Mouse (Mus musculus): ENCODE data around the gene 2810459M11Rik. TPM values are rescaled to one million over a fixed set of nuclear protein-coding genes. Genes with fewer than 3 reads are reported as not detected.
"Not testable (repeated sequence)": the region's sequence is repeated elsewhere in the genome, so short reads cannot be mapped to it uniquely, and the experiment has no call there.

2810459M11Rik gene
- total and polyA plus RNA-seq, 2 experiments from 2014 or later: not detected

DNA sequence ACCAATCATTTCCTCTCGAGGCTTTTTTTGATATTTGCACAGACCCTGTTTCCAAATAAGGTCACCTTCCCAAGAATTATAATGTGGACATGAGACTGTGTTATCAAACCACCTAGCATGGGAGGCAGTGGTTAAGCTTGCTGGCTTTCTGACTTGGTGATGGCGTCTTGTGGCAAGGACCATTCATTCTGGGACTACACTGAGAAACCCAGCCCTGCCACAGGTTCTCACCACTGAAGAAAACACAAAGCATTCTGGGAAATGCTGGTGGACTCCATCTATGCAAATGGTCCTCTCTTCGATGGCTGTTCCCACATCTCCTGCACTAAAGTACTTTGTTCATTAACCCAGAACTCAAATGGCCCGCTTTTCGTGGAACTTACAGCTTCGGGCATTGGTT is 39.6 kb upstream of the 2810459M11Rik start:
- DNase-seq (ENCODE audit: low spot score) (no peak), ATAC-seq (ENCODE audit: insufficient read depth, low read depth) (no peak)
- no peak overlapping the region for H3K9ac ChIP-seq (replicated peaks; ENCODE audit: low read depth, low read length)
- no peaks in the 10 kb centered on the region for H3K9me3 ChIP-seq (replicated peaks; ENCODE audit: control insufficient read depth, low read length)
- H3K4me2 ChIP-seq (ENCODE audit: low read depth, low read length): no peak overlapping the region
- TF ChIP-seq EP300 (IDR thresholded peaks at IDR 0.05; ENCODE audit: low read depth): no peak
- H3K36me3 ChIP-seq (replicated peaks; ENCODE audit: control insufficient read depth, insufficient read depth, low read length): no peaks in the 10 kb centered on the region
- H3K27ac ChIP-seq (ENCODE audit: low read depth): no peak overlapping the region
- no peaks in the 10 kb centered on the region for H3K4me1 ChIP-seq (ENCODE audit: control insufficient read depth, insufficient read depth)
- H3K27me3 ChIP-seq (ENCODE audit: control insufficient read depth, insufficient read depth, low read length): no peaks in the 10 kb centered on the region
- WGBS: 84% methylated on average over 6 of the region's 6 CpGs
- no peak overlapping the region for H3K4me3 ChIP-seq (ENCODE audit: low read depth, low read length)

DNA sequence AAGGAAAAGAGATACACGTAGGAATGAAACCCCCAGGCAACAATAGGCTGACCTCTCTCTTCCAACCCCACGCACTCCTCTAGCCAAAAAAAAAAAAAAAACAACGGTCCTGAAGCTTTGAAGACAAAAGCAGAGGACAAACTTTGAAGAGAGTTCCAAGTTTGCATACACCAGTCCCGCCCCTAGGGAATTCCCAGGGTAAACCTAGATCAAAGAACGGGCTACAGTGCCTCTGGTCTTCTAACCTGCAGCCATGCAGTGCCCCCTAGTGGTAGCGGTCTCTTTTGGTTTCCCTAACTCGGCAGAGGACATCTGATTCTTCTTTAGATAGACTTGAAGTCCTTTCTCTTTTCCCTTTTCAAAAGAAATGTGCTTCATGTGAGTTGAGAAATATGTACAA is 37.9 kb upstream of the 2810459M11Rik start:
- ATAC-seq (ENCODE audit: insufficient read depth, low read depth) (peak; percentile 78), DNase-seq (ENCODE audit: low spot score) (peak; percentile 90)
- no peaks in the 10 kb centered on the region for H3K27me3 ChIP-seq (ENCODE audit: control insufficient read depth, insufficient read depth, low read length)
- no peaks in the 10 kb centered on the region for H3K4me1 ChIP-seq (ENCODE audit: control insufficient read depth, insufficient read depth)
- H3K4me2 ChIP-seq (ENCODE audit: low read depth, low read length): peak overlapping the region; percentile 40
- 2% methylated on average over 7 of the region's 7 CpGs for WGBS
- no peaks in the 10 kb centered on the region for H3K9me3 ChIP-seq (replicated peaks; ENCODE audit: control insufficient read depth, low read length)
- H3K9ac ChIP-seq (replicated peaks; ENCODE audit: low read depth, low read length): no peak overlapping the region
- no peaks in the 10 kb centered on the region for H3K36me3 ChIP-seq (replicated peaks; ENCODE audit: control insufficient read depth, insufficient read depth, low read length)
- peak; percentile 92 for TF ChIP-seq CTCF (IDR thresholded peaks at IDR 0.05; ENCODE audit: low read depth)
- no peak for TF ChIP-seq EP300 (IDR thresholded peaks at IDR 0.05; ENCODE audit: low read depth)
- H3K27ac ChIP-seq (ENCODE audit: low read depth): no peak overlapping the region
- H3K4me3 ChIP-seq (ENCODE audit: low read depth, low read length): no peak overlapping the region

GRCm38 (mm10) chr1:86015758-86016157 is 29.9 kb upstream of the 2810459M11Rik start:
- H3K4me3 ChIP-seq (ENCODE audit: low read depth, low read length); DNase-seq (ENCODE audit: low spot score); H3K27ac ChIP-seq (ENCODE audit: low read depth); ATAC-seq (ENCODE audit: insufficient read depth, low read depth); H3K36me3 ChIP-seq (replicated peaks; ENCODE audit: control insufficient read depth, insufficient read depth, low read length); H3K9me3 ChIP-seq (replicated peaks; ENCODE audit: control insufficient read depth, low read length); H3K9ac ChIP-seq (replicated peaks; ENCODE audit: low read depth, low read length); H3K4me2 ChIP-seq (ENCODE audit: low read depth, low read length); H3K4me1 ChIP-seq (ENCODE audit: control insufficient read depth, insufficient read depth): not testable (repeated sequence)
- 94% methylated on average over 9 of the region's 9 CpGs for WGBS
- H3K27me3 ChIP-seq (ENCODE audit: control insufficient read depth, insufficient read depth, low read length): peaks cover 35% of the 10 kb centered on the region

- Histone ChIP-seq H3K27me3 (ENCODE audit: control insufficient read depth, insufficient read depth, low read length) (peaks cover 39% of the 10 kb centered on the region), H3K36me3 (replicated peaks; ENCODE audit: control insufficient read depth, insufficient read depth, low read length) (no peaks in the 10 kb centered on the region), H3K4me2 (ENCODE audit: low read depth, low read length) (no peak within 1 kb of the TSS), H3K4me1 (ENCODE audit: control insufficient read depth, insufficient read depth) (no peaks in the 10 kb centered on the region), H3K9me3 (replicated peaks; ENCODE audit: control insufficient read depth, low read length) (no peaks in the 10 kb centered on the region), H3K9ac (replicated peaks; ENCODE audit: low read depth, low read length) (no peak within 1 kb of the TSS), H3K27ac (ENCODE audit: low read depth) (no peak within 1 kb of the TSS), H3K4me3 (ENCODE audit: low read depth, low read length) (no peak within 1 kb of the TSS)
- no peak for ATAC-seq (ENCODE audit: insufficient read depth, low read depth)
- 86% methylated on average over 8 of the region's 8 CpGs for WGBS
- DNase-seq (ENCODE audit: low spot score): no peak
- TF ChIP-seq CTCF (IDR thresholded peaks at IDR 0.05; ENCODE audit: low read depth) (no peak), EP300 (IDR thresholded peaks at IDR 0.05; ENCODE audit: low read depth) (no peak)
These were observed 29.1 kb upstream of the 2810459M11Rik start, which contains the start of gene Spata3 for GRCm38 (mm10) chr1:86016516-86016915. TSS of gene Spata3 (plus strand) at chr1:86016816.

DNA sequence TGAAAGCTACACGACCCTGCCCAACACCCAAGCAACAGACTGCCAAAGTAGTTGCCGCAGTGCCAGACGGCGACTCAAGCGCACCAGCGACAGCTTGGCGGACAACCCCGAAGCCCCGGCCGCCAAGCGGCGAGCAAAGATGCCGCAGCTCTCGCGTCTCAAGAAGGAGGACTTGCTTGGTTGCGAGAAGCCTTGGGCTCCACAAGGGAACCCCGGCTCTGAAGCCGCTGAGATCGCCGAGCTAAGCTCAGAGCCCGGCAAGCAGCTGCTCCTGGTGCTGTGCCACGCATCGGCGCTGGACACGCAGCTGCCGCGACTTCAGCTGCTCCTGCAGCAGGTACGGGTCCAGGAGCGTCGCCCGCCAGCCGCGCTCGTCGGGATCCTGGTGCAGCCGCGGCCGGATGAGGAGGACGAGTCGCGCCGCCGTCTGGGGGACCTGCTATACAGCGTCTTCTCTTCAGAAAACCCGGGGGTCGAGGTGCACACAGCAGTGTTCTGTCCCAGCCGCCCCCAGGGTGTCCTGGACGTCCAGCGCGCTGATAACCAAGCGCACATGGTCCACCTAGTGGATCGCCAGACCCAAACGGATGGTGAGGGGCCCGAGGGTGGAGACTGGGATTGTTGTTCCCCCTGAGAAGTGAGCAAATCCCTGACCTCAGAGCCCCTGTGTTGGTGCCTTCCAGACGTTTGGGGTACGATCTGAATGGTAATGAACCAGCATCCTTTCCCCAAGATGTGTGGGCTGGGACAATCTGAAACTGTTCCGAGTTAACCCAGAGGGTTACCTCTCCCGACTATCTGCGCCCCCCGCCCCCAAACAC is 27.2 kb upstream of the 2810459M11Rik start:
- WGBS: 3% methylated on average over 57 of the region's 60 CpGs
- no peaks in the 10 kb centered on the region for H3K9me3 ChIP-seq (replicated peaks; ENCODE audit: control insufficient read depth, low read length)
- TF ChIP-seq EP300 (IDR thresholded peaks at IDR 0.05; ENCODE audit: low read depth) (no peak), CTCF (IDR thresholded peaks at IDR 0.05; ENCODE audit: low read depth) (0 out of 2 replicates have a peak, but pooled peaks have one; percentile 16)
- ATAC-seq (ENCODE audit: insufficient read depth, low read depth) (peak; percentile 30; the same call in 1 of the 2 replicates), DNase-seq (ENCODE audit: low spot score) (peak; percentile 13)
- peak overlapping the region; percentile 52 for H3K4me3 ChIP-seq (ENCODE audit: low read depth, low read length)
- H3K9ac ChIP-seq (replicated peaks; ENCODE audit: low read depth, low read length): peak overlapping the region; percentile 12
- H3K36me3 ChIP-seq (replicated peaks; ENCODE audit: control insufficient read depth, insufficient read depth, low read length): no peaks in the 10 kb centered on the region
- H3K4me2 ChIP-seq (ENCODE audit: low read depth, low read length): peak overlapping the region; percentile 79
- H3K27ac ChIP-seq (ENCODE audit: low read depth): no peak overlapping the region
- no peaks in the 10 kb centered on the region for H3K4me1 ChIP-seq (ENCODE audit: control insufficient read depth, insufficient read depth)
- peaks cover 39% of the 10 kb centered on the region for H3K27me3 ChIP-seq (ENCODE audit: control insufficient read depth, insufficient read depth, low read length)
